Mouse (Mus musculus) testis, adult 2 months (tissue): ENCODE results near the gene Cactin.

Experiments
- CTCF ChIP-seq: fragments of 200-500 bp; IDR thresholded peaks from 2 replicates; pipeline ENCODE4 v1.5.1; 2012; ENCODE audit warnings: low read depth, mild to moderate bottlenecking, inconsistent platforms, low read length, moderate library complexity; ENCODE audit not compliant: control insufficient read depth, insufficient read depth, insufficient replicate concordance
- POLR2A ChIP-seq: fragments of 200-500 bp; IDR thresholded peaks from 2 replicates; pipeline ENCODE4 v1.6.1; 2012; ENCODE audit warnings: low read depth, mild to moderate bottlenecking, inconsistent platforms, low read length, moderate library complexity; ENCODE audit not compliant: control insufficient read depth

GRCm38 (mm10) chr10:81284719-81285118, 36.2 kb upstream of the Cactin start:
- TF ChIP-seq CTCF (no peak), POLR2A (no peak)
